Mouse (Mus musculus) activated CD4-positive, CD25-positive, alpha-beta regulatory T cell (primary cell): ENCODE data around the gene Rab8b. TPM values are rescaled to one million over a fixed set of nuclear protein-coding genes. Genes with fewer than 3 reads are reported as not detected.

Experiments used
- polyA plus RNA-seq, 2 experiments: library from polyadenylated mRNA; unstranded; fragments of 100-300 nt; shearing (Covaris generic); gene quantifications; one replicate each; pipeline ENCODE4 v1.2.1; 2017

Rab8b gene
- 100 to 1,000 TPM in 1 of 2 experiments, 10 to 100 TPM in 1; 98.5 to 163 TPM for polyA plus RNA-seq

DNA sequence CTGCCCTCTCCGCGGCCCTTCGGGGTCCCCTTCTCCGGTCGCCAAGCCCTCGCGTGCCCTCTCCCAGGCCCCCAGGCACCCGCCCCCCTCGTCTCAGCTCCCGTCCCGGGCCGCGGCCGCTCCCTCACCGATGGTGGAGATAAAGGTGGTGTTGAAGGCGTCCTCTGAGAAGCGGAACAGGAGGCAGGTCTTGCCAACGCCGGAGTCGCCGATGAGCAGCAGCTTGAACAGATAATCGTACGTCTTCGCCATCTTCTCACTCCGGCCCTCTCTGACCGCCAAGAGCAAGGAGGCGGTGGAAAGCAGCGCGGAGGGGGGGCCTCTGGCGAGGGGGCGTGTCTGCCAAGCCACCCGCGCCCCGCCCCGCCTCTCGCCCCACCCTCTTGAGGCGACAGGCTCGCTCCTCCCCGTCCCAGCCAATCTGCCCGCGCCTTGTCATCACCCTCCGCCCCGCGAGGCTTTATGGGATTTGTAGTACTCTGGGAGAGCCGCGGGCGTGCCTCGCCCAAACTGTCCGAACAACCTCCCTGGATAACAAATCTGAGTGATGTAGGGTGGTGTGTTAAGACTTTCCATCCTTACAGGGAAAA lies at the start of gene Rab8b:
Gene Rab8b (minus strand): TSS at position 306 of the 590 bp plus-strand sequence.

DNA sequence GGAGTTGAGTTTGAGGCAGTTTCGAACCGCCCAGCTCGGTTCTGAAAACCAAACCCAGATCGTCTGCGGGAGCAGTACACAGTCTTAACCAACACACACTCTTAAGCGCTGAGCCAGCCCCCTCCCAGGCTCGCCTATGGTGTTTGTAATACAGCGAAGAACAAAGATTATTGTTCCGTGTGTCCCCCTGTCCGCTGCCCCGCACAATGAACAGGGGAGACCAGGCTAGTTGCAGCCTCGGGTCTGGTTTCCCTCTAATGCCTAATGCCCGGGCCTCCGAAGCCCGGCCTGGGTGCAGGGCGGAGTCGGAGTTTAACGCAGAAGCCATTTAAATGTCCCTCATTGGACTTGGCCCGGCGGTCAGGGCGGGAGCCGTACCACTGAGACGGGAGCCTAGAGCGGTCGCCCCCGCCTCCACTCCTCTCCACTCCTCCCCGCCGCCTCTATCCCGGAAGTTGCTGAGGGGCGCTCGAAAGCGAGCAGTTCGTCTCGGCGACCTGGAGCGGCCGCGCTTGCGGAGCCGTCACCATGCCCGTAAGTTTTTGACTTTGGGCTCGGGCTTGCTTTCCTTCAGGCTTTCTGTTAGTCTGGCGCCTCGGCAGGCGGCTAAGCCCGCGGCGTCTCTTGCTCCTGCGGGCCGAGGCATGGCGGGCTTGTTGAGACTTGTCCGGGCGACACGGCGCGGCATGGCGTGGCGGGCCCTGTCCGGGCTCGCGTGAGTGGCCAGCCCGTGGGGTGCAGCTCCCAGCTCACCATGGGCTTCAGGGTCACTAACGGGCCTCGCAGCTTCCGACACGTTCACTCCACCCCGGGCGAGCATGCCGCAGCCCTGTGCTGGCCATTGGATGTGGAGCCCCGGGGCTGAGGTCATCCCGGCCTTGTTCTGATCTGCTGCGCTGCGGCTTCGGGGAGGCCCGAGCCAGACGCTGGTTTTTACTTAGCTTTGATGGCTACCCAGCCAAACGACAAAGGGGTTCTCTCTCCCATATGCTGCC lies 26.5 kb upstream of the Rab8b start, which contains the start of gene Rps27l:
Gene Rps27l (plus strand): TSS at position 440 of the 995 bp plus-strand sequence.

DNA sequence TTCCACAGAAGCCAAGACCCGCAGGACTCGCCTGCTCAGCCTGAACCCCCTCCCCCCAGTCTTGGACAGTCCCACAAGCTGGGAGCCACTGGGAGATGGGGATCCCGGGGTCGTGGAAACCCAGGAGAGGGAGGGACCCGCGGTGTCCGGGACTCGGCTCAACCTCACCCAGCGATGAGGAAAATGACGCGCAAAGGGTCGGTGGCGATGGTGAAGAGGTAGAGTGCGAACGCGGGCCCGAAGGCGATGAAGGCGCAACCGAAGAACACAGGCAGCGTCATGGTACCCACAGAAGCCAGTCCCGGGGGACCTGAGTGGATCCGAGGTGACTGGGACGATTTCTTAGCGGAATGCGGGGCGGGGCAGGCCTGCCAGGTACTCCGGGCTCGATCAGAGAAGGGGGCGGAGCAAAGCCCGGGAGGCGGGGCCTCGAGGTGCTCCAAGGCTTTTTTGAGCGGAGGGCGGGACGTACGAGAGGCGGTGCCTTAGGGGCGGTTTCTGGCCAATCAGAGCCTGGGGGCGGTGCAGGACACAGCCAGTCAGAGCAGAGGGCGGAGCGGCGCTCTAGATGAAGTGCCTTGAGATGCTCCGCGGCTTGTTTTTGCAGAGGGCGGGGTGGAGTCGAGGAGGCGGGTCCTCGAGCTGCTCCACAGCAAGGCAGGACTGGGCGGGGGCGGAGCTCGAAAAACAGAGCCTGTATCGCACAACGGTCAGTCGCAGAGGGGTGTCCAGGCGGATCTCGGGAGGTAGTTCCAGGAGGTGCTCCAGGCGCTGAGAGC lies 85.0 kb downstream of the Rab8b start, which contains the start of gene Aph1c:
Gene Aph1c (minus strand): TSS at position 409 of the 779 bp plus-strand sequence.

DNA sequence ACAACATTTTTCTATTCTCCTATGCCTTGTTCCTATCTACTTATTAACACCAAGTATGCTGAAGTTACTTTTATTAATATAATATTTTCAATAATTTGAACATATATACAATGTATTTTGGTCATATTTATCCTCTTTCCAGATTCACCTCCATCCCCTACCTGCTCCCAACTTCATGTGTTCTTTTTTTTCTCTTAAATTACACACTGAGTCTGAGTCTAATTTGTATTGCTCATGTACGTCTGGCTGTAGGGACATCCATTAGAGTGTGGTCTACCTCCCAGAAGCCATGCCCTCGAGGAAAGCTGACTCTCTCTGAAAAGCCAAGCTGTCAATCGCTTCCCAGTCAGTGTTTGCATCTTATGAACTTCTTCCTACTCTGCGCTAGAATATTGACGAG lies 122.7 kb downstream of the Rab8b start, which contains the start of gene Gm10647:
Gene Gm10647 (plus strand): TSS at position 301 of the 400 bp plus-strand sequence.

DNA sequence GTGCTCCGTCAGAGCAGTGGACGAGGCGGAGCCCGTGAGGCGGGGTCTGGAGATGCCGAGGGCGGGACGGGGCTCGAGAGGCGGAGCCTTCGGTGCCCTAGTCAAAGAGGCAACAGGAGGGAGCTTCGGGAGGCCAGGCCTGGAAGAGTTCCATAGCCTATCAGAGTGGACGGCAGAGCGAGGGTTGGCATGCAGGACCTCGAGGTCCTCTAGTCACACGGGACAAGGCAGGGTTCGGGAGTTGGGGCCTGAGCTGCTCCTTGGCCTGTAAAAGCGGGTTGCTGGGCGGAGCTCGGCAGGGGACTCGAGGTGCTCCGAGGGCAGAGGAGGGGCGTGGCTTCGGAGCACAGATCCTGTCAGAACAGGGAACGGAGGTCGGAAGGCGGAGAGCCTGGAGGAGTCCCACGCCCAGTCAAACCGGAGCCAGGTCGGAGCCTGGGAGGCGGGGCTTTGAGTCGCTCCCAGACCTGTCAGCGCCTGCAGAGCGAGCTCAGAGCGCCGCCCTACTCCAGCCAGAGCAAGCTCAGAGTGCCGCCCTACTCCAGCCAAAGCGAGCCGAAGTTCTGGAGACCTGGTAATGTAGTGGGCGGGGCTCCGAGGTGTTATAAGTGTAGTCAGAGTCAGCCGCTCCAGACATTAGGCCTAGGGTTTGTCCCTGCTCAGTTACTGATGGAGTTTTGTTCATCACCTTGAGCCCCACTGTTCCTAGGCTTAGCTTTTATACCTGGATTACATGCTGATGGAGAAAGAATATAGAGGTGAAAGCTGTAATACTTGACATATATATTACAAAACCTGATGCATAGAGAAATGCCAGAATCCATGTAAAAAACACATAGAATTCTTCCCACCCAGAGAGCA lies 123.8 kb downstream of the Rab8b start, which contains the start of gene Aph1b:
Gene Aph1b (minus strand): TSS at position 27 of the 861 bp plus-strand sequence.

Other genes with a start within 250 kb of the Rab8b start
- 1 to 10 TPM; 2.8 to 4.1 TPM for gene Car12, start 206.0 kb downstream of the Rab8b start, polyA plus RNA-seq
- 1 to 10 TPM in 1 of 2 experiments, under 1 TPM in 1; 0.57 to 1.4 TPM for gene Aph1b, start 124.2 kb downstream of the Rab8b start, polyA plus RNA-seq
- gene Gm10647, start 122.6 kb downstream of the Rab8b start, polyA plus RNA-seq: under 1 TPM in 1 of 2 experiments, not detected in 1; 0.17 TPM
- gene Aph1c, start 85.0 kb downstream of the Rab8b start, polyA plus RNA-seq: under 1 TPM in 1 of 2 experiments, not detected in 1; 0.24 TPM
- gene Rps27l, start 26.4 kb upstream of the Rab8b start, polyA plus RNA-seq: 100 to 1,000 TPM; 223 to 262 TPM
- gene Lactb, start 55.8 kb upstream of the Rab8b start, polyA plus RNA-seq: 10 to 100 TPM; 26.4 to 27.2 TPM
- 10 to 100 TPM; 45.0 to 45.3 TPM for gene Tpm1, start 129.7 kb upstream of the Rab8b start, polyA plus RNA-seq